Mouse (Mus musculus) forebrain, postnatal 0 days (tissue): ENCODE measurements around the gene Gm15097. TPM values are rescaled to one million over a fixed set of nuclear protein-coding genes. Genes with fewer than 3 reads are reported as not detected.
A peak's percentile ranks its signal among the peaks of the same experiment; 100 is the strongest.
"Not testable (repeated sequence)": the region's sequence is repeated elsewhere in the genome, so short reads cannot be mapped to it uniquely, and the experiment has no call there.

ENCODE experiments used
- ATAC-seq: fragments of 200-750 bp; cut with Nextera tagmentation; 2 replicates; pipeline ENCODE4 v1.8.0; 2017; ENCODE audit warnings: mild to moderate bottlenecking, moderate library complexity
- DNase-seq: peaks from one replicate; pipeline ENCODE4 v3.0.0-alpha.2; 2015
- H3K27ac ChIP-seq: fragments of 300-500 bp; sonication (generic); 2 replicates; pipeline ENCODE4 v1.5.1; 2014; ENCODE audit warnings: low read depth, mild to moderate bottlenecking, antibody characterized with exemption, low read length, moderate library complexity, mixed read lengths
- H3K27me3 ChIP-seq: fragments of 300-500 bp; sonication (generic); 2 replicates; pipeline ENCODE4 v1.6.1; 2014; ENCODE audit warnings: mild to moderate bottlenecking, low read length, mixed read lengths; ENCODE audit not compliant: insufficient read depth
- H3K36me3 ChIP-seq: fragments of 300-500 bp; sonication (generic); 2 replicates; pipeline ENCODE4 v1.6.1; 2014; ENCODE audit warnings: mild to moderate bottlenecking, moderate library complexity; ENCODE audit not compliant: insufficient read depth
- H3K4me1 ChIP-seq: fragments of 300-500 bp; sonication (generic); 2 replicates; pipeline ENCODE4 v1.6.1; 2014; ENCODE audit warnings: antibody characterized with exemption; ENCODE audit not compliant: insufficient read depth
- H3K4me2 ChIP-seq: fragments of 300-500 bp; sonication (generic); 2 replicates; pipeline ENCODE4 v1.6.1; 2014; ENCODE audit warnings: low read depth, mild to moderate bottlenecking, moderate library complexity
- H3K4me3 ChIP-seq: fragments of 300-500 bp; sonication (generic); 2 replicates; pipeline ENCODE4 v1.5.1; 2014; ENCODE audit warnings: low read depth, low read length, mixed read lengths
- H3K9ac ChIP-seq: fragments of 300-500 bp; sonication (generic); 2 replicates; pipeline ENCODE4 v1.6.1; 2014; ENCODE audit warnings: mild to moderate bottlenecking
- H3K9me3 ChIP-seq: fragments of 300-500 bp; sonication (generic); 2 replicates; pipeline ENCODE4 v1.6.1; 2016; ENCODE audit warnings: low read length
- CTCF ChIP-seq: sonication (generic); IDR thresholded peaks from 2 replicates; pipeline ENCODE4 v1.5.1; 2016; ENCODE audit warnings: antibody characterized with exemption, control low read depth, low read depth
- WGBS: fragments of 180-500 bp; shearing (Covaris S2); extraction: QIAGEN DNeasy Blood & Tissue Kit; methylation state at CpG from one replicate; pipeline ENCODE4 v1.1.7; 2014; 5-methylcytosine and 5-hydroxymethylcytosine counted together
- polyA plus RNA-seq: library from polyadenylated mRNA; unstranded; fragments of >200 nt; fragmentation: Nextera tagmentation; extraction: Ambion mirVana; gene quantifications from 2 replicates; pipeline ENCODE4 v1.2.1, GENCODE M21; 2015
- total RNA-seq: library from RNA; depleted of rRNA; stranded (reverse); fragments of >200 nt; gene quantifications from 2 replicates; pipeline ENCODE4 v1.2.3, GENCODE M21; 2014; rRNA removed

Gm15097 gene
- not detected in 2 replicates for total RNA-seq
- polyA plus RNA-seq: not detected in 2 replicates

DNA sequence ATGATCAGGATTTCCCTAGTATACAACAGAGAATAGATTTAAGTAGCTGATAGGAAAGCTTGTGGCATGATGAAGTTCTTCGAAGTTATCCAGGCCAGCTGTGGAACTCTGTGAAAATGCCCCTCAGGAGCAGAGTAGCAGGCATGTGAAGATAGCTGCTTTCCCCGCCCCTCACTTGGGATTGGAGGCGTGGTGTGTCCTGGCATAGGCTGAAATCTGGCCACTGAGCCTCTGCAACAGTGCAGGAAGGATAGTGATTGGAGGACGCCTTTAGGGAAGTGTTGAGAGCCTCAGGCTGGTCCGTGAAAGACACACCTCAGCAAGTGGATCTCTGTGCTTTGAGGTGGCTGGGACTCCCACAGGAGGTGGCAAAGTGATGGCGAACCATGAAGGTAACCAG, at the start of gene Gm15097:
TSS of gene Gm15097 (plus strand) at position 301 of the 400 bp plus-strand sequence.
- not testable (repeated sequence) for H3K4me1 ChIP-seq, H3K27ac ChIP-seq, H3K27me3 ChIP-seq, H3K4me2 ChIP-seq, DNase-seq, H3K36me3 ChIP-seq, H3K9me3 ChIP-seq, H3K9ac ChIP-seq, ATAC-seq, H3K4me3 ChIP-seq
- WGBS: no CpG with 5 or more reads among the region's 6 CpGs

- H3K9me3 ChIP-seq, H3K27me3 ChIP-seq, H3K27ac ChIP-seq, H3K9ac ChIP-seq, H3K36me3 ChIP-seq, H3K4me1 ChIP-seq, H3K4me3 ChIP-seq, DNase-seq, H3K4me2 ChIP-seq, ATAC-seq: not testable (repeated sequence)
- peak; percentile 16; the same call in 1 of the 2 replicates for TF ChIP-seq CTCF
- WGBS: 60% methylated on average over 4 of the region's 4 CpGs
These were observed 21.4 kb upstream of the Gm15097 start for GRCm38 (mm10) chrX:149762853-149763252.

GRCm38 (mm10) chrX:149811178-149811577, 26.9 kb downstream of the Gm15097 start:
- not testable (repeated sequence) for H3K9ac ChIP-seq, H3K27me3 ChIP-seq, DNase-seq, H3K36me3 ChIP-seq, H3K4me3 ChIP-seq, H3K9me3 ChIP-seq, H3K27ac ChIP-seq, ATAC-seq, H3K4me2 ChIP-seq, H3K4me1 ChIP-seq
- 91% methylated on average over 6 of the region's 6 CpGs for WGBS

Other genes with a start within 250 kb of the Gm15097 start
- gene Gm10439, start 189.9 kb upstream of the Gm15097 start, total RNA-seq: not detected in 2 replicates
- not detected in 2 replicates for gene Gm10439, start 189.9 kb upstream of the Gm15097 start, polyA plus RNA-seq
- not detected in 2 replicates for gene Gm15091, start 157.2 kb downstream of the Gm15097 start, total RNA-seq
- not detected in 2 replicates for gene Gm15091, start 157.2 kb downstream of the Gm15097 start, polyA plus RNA-seq